ENCODE assay signal across 37 mouse cellular contexts in genomic region chr4:104816519-104817232, GRCm38 (mm10). TPM values are rescaled to one million over a fixed set of nuclear protein-coding genes. Genes with fewer than 3 reads are reported as not detected.
DNase-seq lines count a peak whose midpoint lies in the region; ATAC-seq lines count a peak whose summit lies in the region.
"Had no signal": no experiment of that assay in that cellular context is flagged by ENCODE, and none has a peak within 500 bp of the region (broad histone marks: within the 10 kb centered on the region; RNA-seq: fewer than 3 reads in every experiment).

No protein-coding gene starts in this region.

- no peak overlapping the region for H3K27ac ChIP-seq in intestine, embryonic 16.5 days (ENCODE audit: low read length)
- H3K27ac ChIP-seq in intestine, embryonic 15.5 days: no peak overlapping the region
- H3K27ac ChIP-seq in liver, embryonic 11.5 days (ENCODE audit: low read depth, low read length): no peak overlapping the region
- H3K27ac ChIP-seq in liver, embryonic 13.5 days: peak overlapping the region; percentile 39; the same call in 1 of the 2 replicates
- peak overlapping the region; percentile 79 for H3K27ac ChIP-seq in liver, embryonic 16.5 days (ENCODE audit: low read length)
- H3K27ac ChIP-seq: embryonic facial prominence, embryonic 10.5 days; embryonic facial prominence, embryonic 13.5 days; gastrocnemius, adult 2 months; hindbrain, embryonic 12.5 days; hindbrain, embryonic 15.5 days had no signal

- H3K9me3 ChIP-seq in intestine, embryonic 16.5 days (ENCODE audit: control insufficient read depth, low read length): no peaks in the 10 kb centered on the region
- no peaks in the 10 kb centered on the region for H3K9me3 ChIP-seq in intestine, embryonic 15.5 days
- H3K9me3 ChIP-seq in liver, embryonic 11.5 days (ENCODE audit: control insufficient read depth, low read length): no peaks in the 10 kb centered on the region; the same call in 1 of the 2 replicates
- H3K9me3 ChIP-seq in liver, embryonic 13.5 days (replicated peaks): 0 out of 2 replicates have a peak, but pooled peaks cover 2% of the 10 kb centered on the region
- no peaks in the 10 kb centered on the region for H3K9me3 ChIP-seq in liver, embryonic 16.5 days (replicated peaks; ENCODE audit: control insufficient read depth, low read length)
- H3K9me3 ChIP-seq: embryonic facial prominence, embryonic 10.5 days; embryonic facial prominence, embryonic 13.5 days; hindbrain, embryonic 12.5 days; hindbrain, embryonic 15.5 days had no signal

- DNase-seq in liver, embryonic 11.5 days (ENCODE audit: low spot score): no peak
- DNase-seq in liver, embryonic 13.5 days: no peak
- DNase-seq in gastrocnemius, postnatal 10 days: no peak
- DNase-seq in urinary bladder, postnatal 10 days (ENCODE audit: low spot score): no peak
- DNase-seq in left cerebral cortex, postnatal 4 days: no peak
- DNase-seq: adrenal gland, adult 2 months; adrenal gland, postnatal 14 days; cerebellum, adult 11 months; cerebellum, adult 2 months; cerebellum, adult 9-11 months; cerebellum, postnatal 36 days; embryo, embryonic 11 days; forebrain, postnatal 0 days; gastrocnemius, adult 2 months; gastrocnemius, postnatal 25 days had no signal

- no peaks in the 10 kb centered on the region for H3K27me3 ChIP-seq in intestine, embryonic 16.5 days (replicated peaks; ENCODE audit: control insufficient read depth, insufficient read depth, low read length)
- no peaks in the 10 kb centered on the region for H3K27me3 ChIP-seq in intestine, embryonic 15.5 days (replicated peaks)
- H3K27me3 ChIP-seq in liver, embryonic 11.5 days (replicated peaks; ENCODE audit: control insufficient read depth, insufficient read depth, low read length): no peaks in the 10 kb centered on the region
- H3K27me3 ChIP-seq in liver, embryonic 13.5 days: no peaks in the 10 kb centered on the region
- H3K27me3 ChIP-seq in liver, embryonic 16.5 days (ENCODE audit: control insufficient read depth, insufficient read depth, low read depth, low read length): no peaks in the 10 kb centered on the region
- H3K27me3 ChIP-seq: embryonic facial prominence, embryonic 13.5 days; hindbrain, embryonic 12.5 days; hindbrain, embryonic 15.5 days had no signal

- no peak overlapping the region for H3K4me2 ChIP-seq in intestine, embryonic 16.5 days (ENCODE audit: low read depth, low read length)
- H3K4me2 ChIP-seq in intestine, embryonic 15.5 days (replicated peaks): no peak overlapping the region
- H3K4me2 ChIP-seq in liver, embryonic 11.5 days: no peak overlapping the region
- no peak overlapping the region for H3K4me2 ChIP-seq in liver, embryonic 13.5 days
- H3K4me2 ChIP-seq in liver, embryonic 16.5 days (ENCODE audit: low read depth, low read length): no peak overlapping the region
- H3K4me2 ChIP-seq: embryonic facial prominence, embryonic 13.5 days; heart, embryonic 11.5 days; hindbrain, embryonic 12.5 days; hindbrain, embryonic 15.5 days had no signal

- no peak overlapping the region for H3K9ac ChIP-seq in intestine, embryonic 16.5 days (ENCODE audit: low read depth, low read length)
- no peak overlapping the region for H3K9ac ChIP-seq in intestine, embryonic 15.5 days
- H3K9ac ChIP-seq in liver, embryonic 11.5 days (ENCODE audit: low read depth, low read length): no peak overlapping the region
- H3K9ac ChIP-seq in liver, embryonic 13.5 days: no peak overlapping the region
- no peak overlapping the region for H3K9ac ChIP-seq in liver, embryonic 16.5 days (ENCODE audit: low read depth, low read length)
- H3K9ac ChIP-seq: embryonic facial prominence, embryonic 13.5 days; forebrain, postnatal 0 days; hindbrain, embryonic 12.5 days; hindbrain, embryonic 15.5 days had no signal

- intact Hi-C loops in left cerebral cortex, postnatal 4 days (cut with DNase I): no loop called here

- WGBS in intestine, embryonic 16.5 days: 83% methylated on average over 4 of the region's 4 CpGs
- WGBS in intestine, embryonic 15.5 days: 86% methylated on average over 4 of the region's 4 CpGs
- WGBS in liver, embryonic 11.5 days: 70% methylated on average over 4 of the region's 4 CpGs
- WGBS in liver, embryonic 13.5 days (ENCODE audit: insufficient replicate concordance): 57% methylated on average over 4 of the region's 4 CpGs
- WGBS in liver, embryonic 16.5 days (ENCODE audit: insufficient replicate concordance): 43% methylated on average over 4 of the region's 4 CpGs

- H3K36me3 ChIP-seq in intestine, embryonic 16.5 days (ENCODE audit: control insufficient read depth, insufficient read depth, low read length): no peaks in the 10 kb centered on the region
- no peaks in the 10 kb centered on the region for H3K36me3 ChIP-seq in intestine, embryonic 15.5 days
- no peaks in the 10 kb centered on the region for H3K36me3 ChIP-seq in liver, embryonic 11.5 days (ENCODE audit: control insufficient read depth, insufficient read depth, low read length)
- no peaks in the 10 kb centered on the region; the same call in 1 of the 2 replicates for H3K36me3 ChIP-seq in liver, embryonic 13.5 days
- no peaks in the 10 kb centered on the region; the same call in 1 of the 2 replicates for H3K36me3 ChIP-seq in liver, embryonic 16.5 days (ENCODE audit: control insufficient read depth, insufficient read depth)
- H3K36me3 ChIP-seq: embryonic facial prominence, embryonic 10.5 days; embryonic facial prominence, embryonic 13.5 days; hindbrain, embryonic 12.5 days; hindbrain, embryonic 15.5 days had no signal

- H3K4me3 ChIP-seq in intestine, embryonic 16.5 days (ENCODE audit: low read length): no peak overlapping the region
- no peak overlapping the region for H3K4me3 ChIP-seq in intestine, embryonic 15.5 days (replicated peaks)
- no peak overlapping the region for H3K4me3 ChIP-seq in liver, embryonic 11.5 days (ENCODE audit: low read depth, low read length)
- no peak overlapping the region for H3K4me3 ChIP-seq in liver, embryonic 13.5 days (replicated peaks)
- H3K4me3 ChIP-seq in liver, embryonic 16.5 days (ENCODE audit: low read depth, low read length): no peak overlapping the region
- H3K4me3 ChIP-seq: embryonic facial prominence, embryonic 10.5 days; embryonic facial prominence, embryonic 13.5 days; erythroblast, embryonic 14.5 days; gastrocnemius, adult 2 months; hindbrain, embryonic 12.5 days; hindbrain, embryonic 15.5 days had no signal

- peak; percentile 64; the same call in 1 of the 2 replicates for ATAC-seq in intestine, embryonic 16.5 days
- ATAC-seq in intestine, embryonic 15.5 days: no peak
- ATAC-seq in liver, embryonic 11.5 days (replicated peaks; ENCODE audit: low FRiP score): peak; percentile 47; the same call in 1 of the 2 replicates
- peak; percentile 77 for ATAC-seq in liver, embryonic 13.5 days (ENCODE audit: low read depth)
- peak; percentile 91 for ATAC-seq in liver, embryonic 16.5 days (ENCODE audit: low read depth)
- ATAC-seq: CD4-positive, CD25-positive, alpha-beta regulatory T cell, adult 4 months; forebrain, embryonic 14.5 days; forebrain, postnatal 0 days had no signal

- H3K4me1 ChIP-seq in intestine, embryonic 16.5 days (ENCODE audit: control insufficient read depth, insufficient read depth, low read length): no peaks in the 10 kb centered on the region
- H3K4me1 ChIP-seq in intestine, embryonic 15.5 days (replicated peaks): no peaks in the 10 kb centered on the region
- no peaks in the 10 kb centered on the region for H3K4me1 ChIP-seq in liver, embryonic 11.5 days (replicated peaks; ENCODE audit: control insufficient read depth, insufficient read depth, low read length)
- peaks cover 10% of the 10 kb centered on the region for H3K4me1 ChIP-seq in liver, embryonic 13.5 days (replicated peaks)
- no peaks in the 10 kb centered on the region; the same call in 1 of the 2 replicates for H3K4me1 ChIP-seq in liver, embryonic 16.5 days (ENCODE audit: control insufficient read depth, low read depth, low read length)
- H3K4me1 ChIP-seq: embryonic facial prominence, embryonic 13.5 days; hindbrain, embryonic 12.5 days; hindbrain, embryonic 15.5 days had no signal

RNA-seq across cellular contexts. Expression of gene Gm17662, which starts 40.5 kb away (rescaled TPM):
- not detected in 2 replicates for polyA plus RNA-seq in intestine, embryonic 16.5 days (2015; fragmentation: Nextera tagmentation; extraction: Ambion mirVana)
- polyA plus RNA-seq in intestine, embryonic 15.5 days (2015; fragmentation: Nextera tagmentation; extraction: Ambion mirVana): not detected in 2 replicates
- not detected in 2 replicates for polyA plus RNA-seq in liver, embryonic 11.5 days (2014; fragmentation: Nextera tagmentation; extraction: Ambion mirVana)
- not detected in 2 replicates for polyA plus RNA-seq in liver, embryonic 13.5 days (2015; fragmentation: Nextera tagmentation; extraction: Ambion mirVana)
- polyA plus RNA-seq in liver, embryonic 16.5 days (2015; fragmentation: Nextera tagmentation; extraction: Ambion mirVana): not detected in 2 replicates
- not detected for total RNA-seq in gastrocnemius, postnatal 10 days (2021)
- not detected for total RNA-seq in left cerebral cortex, postnatal 4 days (2021)
- total RNA-seq: adrenal gland, adult 2 months; adrenal gland, postnatal 14 days; adrenal gland, postnatal 4 days; forebrain, postnatal 0 days; gastrocnemius, adult 2 months; gastrocnemius, postnatal 25 days; heart, adult 8-10 months; heart, postnatal 25 days; hematopoietic stem cell, adult 5-6 weeks; MEL had no signal
- polyA plus RNA-seq: adrenal gland, adult 2 months; C2C12; CD4-positive, CD25-positive, alpha-beta regulatory T cell, adult 4 months; cerebellum, adult 2 months; cortical plate, adult 2 months; embryonic facial prominence, embryonic 10.5 days; embryonic facial prominence, embryonic 13.5 days; erythroblast, embryonic 14.5 days; forebrain, embryonic 14.5 days; forebrain, postnatal 0 days; frontal cortex, adult 2 months; gonadal fat pad, adult 2 months; heart, embryonic 11.5 days; heart, embryonic 14.5 days; heart, postnatal 0 days; hindbrain, embryonic 12.5 days; hindbrain, embryonic 15.5 days had no signal

RNA-seq across cellular contexts. Expression of gene C8b, which starts 50.6 kb away (rescaled TPM):
- polyA plus RNA-seq in intestine, embryonic 16.5 days (2015; fragmentation: Nextera tagmentation; extraction: Ambion mirVana): 0.69 and 1.1 TPM in 2 replicates
- polyA plus RNA-seq in intestine, embryonic 15.5 days (2015; fragmentation: Nextera tagmentation; extraction: Ambion mirVana): 0.52 and 0.81 TPM in 2 replicates
- 2.3 and 2.4 TPM in 2 replicates for polyA plus RNA-seq in liver, embryonic 11.5 days (2014; fragmentation: Nextera tagmentation; extraction: Ambion mirVana)
- polyA plus RNA-seq in liver, embryonic 13.5 days (2015; fragmentation: Nextera tagmentation; extraction: Ambion mirVana): 12.5 and 15.3 TPM in 2 replicates
- 76.4 and 95.1 TPM in 2 replicates for polyA plus RNA-seq in liver, embryonic 16.5 days (2015; fragmentation: Nextera tagmentation; extraction: Ambion mirVana)
- not detected for total RNA-seq in gastrocnemius, postnatal 10 days (2021)
- total RNA-seq in left cerebral cortex, postnatal 4 days (2021): under 1 TPM; 0.38 to 0.44 TPM
- total RNA-seq: gastrocnemius, adult 2 months; gastrocnemius, postnatal 25 days; heart, adult 8-10 months; heart, postnatal 25 days; hematopoietic stem cell, adult 5-6 weeks; MEL had no signal
- polyA plus RNA-seq: C2C12; CD4-positive, CD25-positive, alpha-beta regulatory T cell, adult 4 months; cerebellum, adult 2 months; embryonic facial prominence, embryonic 13.5 days; erythroblast, embryonic 14.5 days; forebrain, embryonic 14.5 days; gonadal fat pad, adult 2 months; heart, embryonic 14.5 days; heart, postnatal 0 days; hindbrain, embryonic 12.5 days had no signal

RNA-seq across cellular contexts. Expression of gene C8a, which starts 59.5 kb away (rescaled TPM):
- polyA plus RNA-seq in intestine, embryonic 16.5 days (2015; fragmentation: Nextera tagmentation; extraction: Ambion mirVana): 0.07 and 0.31 TPM in 2 replicates
- polyA plus RNA-seq in intestine, embryonic 15.5 days (2015; fragmentation: Nextera tagmentation; extraction: Ambion mirVana): 0.08 and 0.23 TPM in 2 replicates
- 7.5 and 8.7 TPM in 2 replicates for polyA plus RNA-seq in liver, embryonic 11.5 days (2014; fragmentation: Nextera tagmentation; extraction: Ambion mirVana)
- polyA plus RNA-seq in liver, embryonic 13.5 days (2015; fragmentation: Nextera tagmentation; extraction: Ambion mirVana): 7.2 and 7.5 TPM in 2 replicates
- polyA plus RNA-seq in liver, embryonic 16.5 days (2015; fragmentation: Nextera tagmentation; extraction: Ambion mirVana): 15.8 and 16.0 TPM in 2 replicates
- total RNA-seq in gastrocnemius, postnatal 10 days (2021): not detected
- not detected for total RNA-seq in left cerebral cortex, postnatal 4 days (2021)
- total RNA-seq: forebrain, postnatal 0 days; gastrocnemius, adult 2 months; gastrocnemius, postnatal 25 days; heart, adult 8-10 months; heart, postnatal 25 days; hematopoietic stem cell, adult 5-6 weeks; MEL had no signal
- polyA plus RNA-seq: adrenal gland, adult 2 months; C2C12; CD4-positive, CD25-positive, alpha-beta regulatory T cell, adult 4 months; embryonic facial prominence, embryonic 10.5 days; embryonic facial prominence, embryonic 13.5 days; erythroblast, embryonic 14.5 days; forebrain, embryonic 14.5 days; forebrain, postnatal 0 days; heart, embryonic 14.5 days; heart, postnatal 0 days; hindbrain, embryonic 12.5 days; hindbrain, embryonic 15.5 days had no signal

Comparison
In these comparisons a context has a peak if more than half of its experiments do, and no peak if none do; other contexts are left out.
1. H3K27ac ChIP-seq: peak in liver, embryonic 13.5 days (single experiment) and liver, embryonic 16.5 days (single experiment); none in intestine, embryonic 16.5 days (single experiment), intestine, embryonic 15.5 days (single experiment) and liver, embryonic 11.5 days (single experiment).